Mouse (Mus musculus) bone marrow macrophage, adult 2 months (primary cell): ENCODE results near the gene Clec11a. TPM values are rescaled to one million over a fixed set of nuclear protein-coding genes. Genes with fewer than 3 reads are reported as not detected.

Experiments
- H3K27ac ChIP-seq: 2 replicates; pipeline ENCODE4 v1.5.1; 2012; ENCODE audit warnings: low read depth, low read length; ENCODE audit not compliant: insufficient read depth
- H3K4me1 ChIP-seq: 2 replicates; pipeline ENCODE4 v1.6.1; 2012; ENCODE audit warnings: low read length; ENCODE audit not compliant: control insufficient read depth, insufficient read depth
- H3K4me3 ChIP-seq: 2 replicates; pipeline ENCODE4 v1.5.1; 2012; ENCODE audit warnings: mild to moderate bottlenecking, low read length, moderate library complexity; ENCODE audit not compliant: insufficient read depth
- CTCF ChIP-seq: IDR thresholded peaks from 2 replicates; pipeline ENCODE4 v1.5.1; 2012; ENCODE audit warnings: low read depth, mild to moderate bottlenecking, low read length, moderate library complexity
- POLR2A ChIP-seq: IDR thresholded peaks from 2 replicates; pipeline ENCODE4 v1.6.1; 2012; ENCODE audit warnings: mild to moderate bottlenecking, low read depth, low read length, borderline replicate concordance
- polyA plus RNA-seq: library from polyadenylated mRNA; stranded (reverse); fragments of >200 nt; gene quantifications from 2 replicates; pipeline ENCODE4 v1.2.4, GENCODE M21; 2012; ENCODE audit not compliant: missing spikeins, insufficient read depth, insufficient read length

Clec11a gene
- polyA plus RNA-seq, 1 experiment = 0.19 TPM

- Histone ChIP-seq H3K4me1 (no peaks in the 10 kb centered on the region), H3K27ac (no peak overlapping the region), H3K4me3 (no peak overlapping the region)
- TF ChIP-seq CTCF = peak; percentile 87
- TF ChIP-seq POLR2A = no peak
Observed at GRCm38 (mm10) chr7:44262791-44263643, 43.7 kb downstream of the Clec11a start.

GRCm38 (mm10) chr7:44261147-44261546, 45.6 kb downstream of the Clec11a start, which contains the start of gene Gm15517:
Gene Gm15517 (plus strand): TSS chr7:44261447.
- H3K27ac ChIP-seq = no peak within 1 kb of the TSS
- H3K4me1 ChIP-seq = no peaks in the 10 kb centered on the region
- no peak within 1 kb of the TSS for H3K4me3 ChIP-seq
- TF ChIP-seq CTCF (no peak), POLR2A (no peak)

- Histone ChIP-seq H3K4me1 (no peaks in the 10 kb centered on the region), H3K27ac (no peak overlapping the region), H3K4me3 (no peak overlapping the region)
- no peak for TF ChIP-seq CTCF
- no peak for TF ChIP-seq POLR2A
Observed at GRCm38 (mm10) chr7:44260410-44260809, 46.3 kb downstream of the Clec11a start.

GRCm38 (mm10) chr7:44257278-44257677, 49.4 kb downstream of the Clec11a start, which contains the start of gene Acp4:
Gene Acp4 (minus strand): TSS chr7:44257378.
- no peak within 1 kb of the TSS for H3K27ac ChIP-seq
- TF ChIP-seq CTCF (no peak), POLR2A (no peak)
- H3K4me1 ChIP-seq = no peaks in the 10 kb centered on the region
- no peak within 1 kb of the TSS for H3K4me3 ChIP-seq

- no peak for TF ChIP-seq POLR2A
- TF ChIP-seq CTCF = no peak
- Histone ChIP-seq H3K4me1 (peaks cover 1% of the 10 kb centered on the region; the same call in 1 of the 2 replicates), H3K27ac (no peak overlapping the region), H3K4me3 (no peak overlapping the region)
Observed at GRCm38 (mm10) chr7:44254930-44255329, 51.8 kb downstream of the Clec11a start.

GRCm38 (mm10) chr7:44253023-44253616, 53.6 kb downstream of the Clec11a start:
- TF ChIP-seq CTCF (no peak), POLR2A (no peak)
- no peak overlapping the region for H3K4me3 ChIP-seq
- peaks cover 9% of the 10 kb centered on the region for H3K4me1 ChIP-seq
- H3K27ac ChIP-seq = no peak overlapping the region

Other genes with a start within 250 kb of the Clec11a start
- gene Klk1b21, start 204.6 kb downstream of the Clec11a start, polyA plus RNA-seq = not detected in 2 replicates
- not detected in 2 replicates for gene Klk1b22, start 194.2 kb downstream of the Clec11a start, polyA plus RNA-seq
- not detected in 2 replicates for gene Klk1b16, start 170.1 kb downstream of the Clec11a start, polyA plus RNA-seq
- not detected in 2 replicates for gene Klk1b24, start 118.7 kb downstream of the Clec11a start, polyA plus RNA-seq
- not detected in 2 replicates for gene Klk1b3, start 108.7 kb downstream of the Clec11a start, polyA plus RNA-seq
- gene Klk1b4, start 99.5 kb downstream of the Clec11a start, polyA plus RNA-seq = not detected in 2 replicates
- not detected in 2 replicates for gene Klk1b5, start 91.0 kb downstream of the Clec11a start, polyA plus RNA-seq
- not detected in 2 replicates for gene Klk1, start 81.5 kb downstream of the Clec11a start, polyA plus RNA-seq
- not detected in 2 replicates for gene Gm36864, start 70.7 kb downstream of the Clec11a start, polyA plus RNA-seq
- 1.0 and 1.6 TPM in 2 replicates for gene 1700028J19Rik, start 60.2 kb downstream of the Clec11a start, polyA plus RNA-seq
- gene 2410002F23Rik, start 60.2 kb downstream of the Clec11a start, polyA plus RNA-seq = 18.4 and 21.7 TPM in 2 replicates
- gene Acp4, start 49.5 kb downstream of the Clec11a start, polyA plus RNA-seq = not detected in 2 replicates
- not detected in 2 replicates for gene Gm15517, start 45.5 kb downstream of the Clec11a start, polyA plus RNA-seq
- gene Shank1, start 3.4 kb upstream of the Clec11a start, polyA plus RNA-seq = not detected in 2 replicates
- 0.62 and 0.89 TPM in 2 replicates for gene Syt3, start 77.2 kb upstream of the Clec11a start, polyA plus RNA-seq
- gene 1700008O03Rik, start 78.9 kb upstream of the Clec11a start, polyA plus RNA-seq = 1.2 TPM in 1 of 2 replicates, not detected in the other
- gene Lrrc4b, start 122.1 kb upstream of the Clec11a start, polyA plus RNA-seq = not detected in 2 replicates
- not detected in 2 replicates for gene Aspdh, start 158.5 kb upstream of the Clec11a start, polyA plus RNA-seq
- gene Josd2, start 161.1 kb upstream of the Clec11a start, polyA plus RNA-seq = 46.7 and 51.3 TPM in 2 replicates
- 82.1 and 89.3 TPM in 2 replicates for gene Emc10, start 189.6 kb upstream of the Clec11a start, polyA plus RNA-seq
- gene Fam71e1, start 189.7 kb upstream of the Clec11a start, polyA plus RNA-seq = 2.1 and 2.9 TPM in 2 replicates
- gene Mybpc2, start 217.8 kb upstream of the Clec11a start, polyA plus RNA-seq = not detected in 2 replicates
- gene Spib, start 225.2 kb upstream of the Clec11a start, polyA plus RNA-seq = 0.32 and 0.43 TPM in 2 replicates
- gene Pold1, start 241.9 kb upstream of the Clec11a start, polyA plus RNA-seq = 18.7 and 25.8 TPM in 2 replicates
- gene Nr1h2, start 247.0 kb upstream of the Clec11a start, polyA plus RNA-seq = 98.8 and 104 TPM in 2 replicates